Mouse (Mus musculus) monocyte, adult 5-6 weeks (primary cell): ENCODE results near the gene Matk. TPM values are rescaled to one million over a fixed set of nuclear protein-coding genes. Genes with fewer than 3 reads are reported as not detected.

Experiments
- ATAC-seq: fragments of 153-309, 156-312 bp; replicated peaks from 2 replicates; pipeline ENCODE4 v1.8.0; 2017; ENCODE audit warnings: mild to moderate bottlenecking; ENCODE audit not compliant: low TSS enrichment, insufficient number of reproducible peaks, severe bottlenecking, poor library complexity, low FRiP score
- total RNA-seq: library from RNA; stranded (forward); fragments of 200-1000, 200-491, 200-594 nt; gene quantifications from 3 replicates; pipeline ENCODE4 v1.2.3, GENCODE M21; 2017

Matk gene
- total RNA-seq, 1 experiment from 2014 or later: 29.6 TPM

- no peak for ATAC-seq
These were observed 44.5 kb downstream of the Matk start for GRCm38 (mm10) chr10:81297246-81297645.

GRCm38 (mm10) chr10:81297845-81298244 lies 45.1 kb downstream of the Matk start:
- peak; percentile 46 for ATAC-seq

DNA sequence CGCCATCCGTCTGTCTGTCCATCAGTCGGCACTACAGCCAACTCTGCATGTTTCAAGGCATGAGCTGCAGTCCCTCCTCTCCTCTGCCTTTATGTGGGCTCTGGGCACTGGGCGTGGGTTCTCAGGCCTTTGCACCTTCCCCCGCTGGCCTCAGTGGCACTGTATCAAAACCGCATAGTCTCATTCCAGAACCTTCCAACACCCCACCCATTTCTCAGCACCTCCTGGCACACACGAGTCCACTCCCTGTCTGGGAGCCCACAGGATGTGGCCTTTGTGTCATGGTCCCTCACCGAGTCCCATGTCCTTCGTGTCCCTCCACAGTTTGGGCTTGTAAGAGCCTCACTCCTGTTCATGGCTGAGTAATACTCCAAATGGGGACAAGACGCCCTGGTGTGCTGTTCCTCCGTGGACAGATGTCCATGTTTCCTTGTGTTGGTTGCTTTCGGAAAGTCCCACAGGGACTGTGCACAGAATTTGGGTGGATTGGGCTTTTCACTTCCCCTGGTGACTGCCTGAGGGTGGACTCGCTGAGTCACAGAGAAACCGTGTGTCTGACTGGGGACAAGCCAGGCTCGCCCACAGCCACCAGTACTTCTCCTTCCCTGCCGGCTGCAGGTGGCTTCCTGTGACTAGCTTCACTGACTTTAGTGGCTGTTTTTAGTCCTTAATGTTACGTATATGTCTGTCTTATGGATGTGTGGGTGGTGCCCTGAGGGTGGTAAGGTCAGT lies 45.8 kb downstream of the Matk start:
- ATAC-seq: peak; percentile 60

- no peak for ATAC-seq
These were observed 47.0 kb downstream of the Matk start for GRCm38 (mm10) chr10:81299585-81300351.

- ATAC-seq: no peak
These were observed 47.7 kb downstream of the Matk start for GRCm38 (mm10) chr10:81300352-81300907.

- no peak for ATAC-seq
These were observed 48.6 kb downstream of the Matk start for GRCm38 (mm10) chr10:81301321-81301720.

DNA sequence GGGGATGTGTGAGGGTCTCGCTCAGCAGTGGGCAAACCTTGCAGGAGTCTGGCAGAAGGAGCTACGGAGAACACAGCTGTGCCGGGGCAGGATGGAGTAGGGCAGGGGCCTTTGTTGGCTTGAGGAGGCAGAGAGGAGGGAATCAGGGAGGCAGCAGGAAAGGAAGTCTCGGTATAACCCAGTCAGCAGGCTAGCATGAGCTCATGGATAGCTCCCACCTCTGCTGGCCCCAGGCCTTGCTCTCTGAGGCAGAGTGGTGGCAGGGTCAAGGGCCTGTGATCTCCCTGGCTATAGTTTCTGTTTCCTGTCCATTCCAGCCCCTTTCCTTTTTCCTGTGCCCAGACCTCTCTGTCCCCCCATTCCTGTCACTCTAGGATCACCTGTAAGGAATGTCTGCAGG lies 49.6 kb downstream of the Matk start:
- ATAC-seq: no peak

DNA sequence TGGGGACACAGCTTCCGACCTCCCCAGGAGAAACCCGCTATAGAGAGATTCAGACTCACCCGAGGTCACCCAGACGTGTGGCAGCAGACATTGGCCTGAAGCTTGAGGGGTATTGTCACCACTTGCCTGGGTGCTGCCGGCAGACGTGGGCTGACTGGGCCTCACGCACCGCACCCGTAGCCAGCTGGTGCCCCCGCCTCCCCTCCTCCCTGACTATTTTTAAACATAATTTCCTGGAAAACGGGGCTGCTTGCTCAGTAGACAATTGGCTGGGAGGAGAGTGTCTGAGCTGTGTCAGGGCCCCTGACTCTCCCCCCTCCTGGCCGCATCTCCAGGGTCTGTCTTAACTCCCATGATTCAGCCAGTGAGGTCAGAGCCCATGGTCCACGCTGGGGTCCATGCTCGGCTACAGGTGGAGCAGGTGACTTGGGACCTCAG lies 50.1 kb downstream of the Matk start:
- ATAC-seq: no peak

GRCm38 (mm10) chr10:81303258-81303657 lies 50.5 kb downstream of the Matk start:
- no peak for ATAC-seq

DNA sequence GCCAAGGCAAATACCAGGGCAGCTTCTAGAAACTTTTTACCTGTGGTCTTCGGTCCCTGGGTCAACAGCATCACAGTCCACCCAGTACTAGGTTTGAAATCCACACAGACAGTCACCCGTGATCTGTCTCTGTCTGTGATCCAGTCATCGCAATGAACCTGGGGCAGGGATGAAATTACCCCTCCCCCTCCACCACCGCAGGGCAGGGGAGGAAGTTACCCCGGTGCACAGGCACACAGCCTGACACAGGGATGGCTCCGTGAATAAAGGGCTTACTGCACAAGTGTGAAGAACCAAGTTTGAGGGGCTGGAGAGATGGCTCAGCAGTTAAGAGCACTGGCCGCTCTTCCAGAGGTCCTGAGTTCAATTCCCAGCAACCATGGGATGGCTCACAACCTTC lies 51.0 kb downstream of the Matk start:
- ATAC-seq: 0 out of 2 replicates have a peak, but pooled peaks have one; percentile 25

GRCm38 (mm10) chr10:81304597-81305238 lies 52.0 kb downstream of the Matk start:
- ATAC-seq: peak; percentile 55

GRCm38 (mm10) chr10:81305663-81306062 lies 52.9 kb downstream of the Matk start:
- no peak for ATAC-seq

GRCm38 (mm10) chr10:81306173-81306668 lies 53.5 kb downstream of the Matk start:
- no peak for ATAC-seq

DNA sequence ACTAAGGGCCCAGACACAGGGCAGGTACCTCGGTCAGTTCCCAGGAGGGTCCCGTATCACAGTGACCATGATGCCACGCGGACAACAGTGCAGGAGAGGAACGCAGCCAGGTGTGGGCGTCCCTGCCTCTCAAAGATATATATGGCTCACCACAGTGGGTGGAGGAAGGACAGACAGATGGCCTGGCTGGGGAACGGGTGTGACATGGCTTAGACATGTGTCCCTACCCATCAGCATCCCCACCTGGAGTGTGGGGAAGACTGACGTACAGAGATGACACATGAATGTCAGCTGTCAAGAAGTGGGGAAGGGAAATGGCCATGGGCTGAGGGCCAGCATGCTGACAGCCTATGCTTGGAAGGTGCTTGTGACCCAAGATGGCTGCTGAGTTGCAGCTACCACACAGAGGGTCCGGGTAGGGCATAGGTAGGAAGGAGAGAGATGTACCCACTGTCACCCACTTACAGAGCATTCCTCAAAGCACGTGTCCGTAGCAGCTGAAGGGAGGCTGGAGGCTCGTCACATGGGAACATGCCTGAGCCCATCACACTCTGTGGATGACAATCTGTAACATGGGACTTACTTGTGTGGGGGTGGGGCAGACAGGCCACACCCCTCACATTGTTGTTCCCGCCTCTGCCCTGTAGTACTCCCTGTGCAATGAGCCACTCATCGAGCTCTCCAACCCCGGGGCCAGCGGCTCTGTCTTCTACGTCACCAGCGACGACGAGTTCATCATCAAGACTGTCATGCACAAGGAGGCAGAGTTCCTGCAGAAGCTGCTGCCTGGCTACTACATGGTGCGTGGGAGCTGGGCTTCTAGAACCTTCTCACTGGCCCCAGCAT lies 54.3 kb downstream of the Matk start:
- ATAC-seq: no peak

DNA sequence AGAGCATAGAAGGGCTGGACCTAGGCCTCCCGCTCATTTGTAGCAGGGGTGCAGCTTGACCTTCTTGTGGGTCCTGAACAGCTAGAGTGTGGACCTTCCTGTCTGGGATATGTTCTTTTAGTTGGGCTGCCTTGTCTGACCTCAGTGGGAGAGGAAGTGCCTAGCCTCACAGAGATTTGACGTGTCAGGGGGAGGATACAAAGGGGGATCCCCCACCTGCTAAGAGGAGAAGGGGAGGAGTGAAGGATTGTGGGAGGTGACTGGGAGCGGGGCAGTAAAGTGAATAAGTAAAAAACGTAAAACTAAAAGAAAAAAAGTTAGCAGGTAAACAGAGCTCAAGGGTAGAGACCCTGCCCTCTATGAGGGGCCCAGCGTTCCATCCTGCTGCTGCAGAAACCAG lies 56.8 kb downstream of the Matk start:
- no peak for ATAC-seq
